Mouse (Mus musculus) cortical plate, adult 2 months (tissue): ENCODE measurements at regions not wholly inside any gene's neighbourhood (a gene's known extent, or its start where the extent isn't known, plus 50 kb on each side); places are given as distances from the start of the nearest gene placed in this dataset.

Source experiments
- CTCF ChIP-seq: fragments of 200-500 bp; IDR thresholded peaks from 2 replicates; pipeline ENCODE4 v1.5.1; 2011; ENCODE audit warnings: mild to moderate bottlenecking, control low read depth, low read length; ENCODE audit not compliant: insufficient read depth; ENCODE audit errors: extremely low read depth
- POLR2A ChIP-seq: fragments of 200-500 bp; IDR thresholded peaks from 2 replicates; pipeline ENCODE4 v1.6.1; 2011; ENCODE audit warnings: mild to moderate bottlenecking, low read length, control low read depth; ENCODE audit not compliant: insufficient read depth; ENCODE audit errors: extremely low read depth

DNA sequence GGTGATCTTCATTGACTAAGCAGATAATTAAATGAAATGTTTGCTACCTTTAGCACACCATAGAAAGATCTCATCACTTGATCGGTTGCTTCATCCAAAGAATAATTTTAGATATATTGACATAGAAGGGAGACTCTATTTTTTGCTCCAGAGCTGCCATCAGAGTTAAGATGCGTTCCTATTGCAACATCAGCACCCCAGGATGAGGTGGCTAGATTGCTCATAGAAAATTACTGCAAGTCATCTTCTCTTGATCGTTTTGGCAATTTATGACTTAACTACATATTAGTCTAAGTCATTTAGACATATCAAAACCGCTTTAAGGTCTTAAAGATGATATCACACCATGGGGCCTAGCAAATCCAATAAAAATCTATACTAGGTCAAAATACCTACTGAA lies 778.0 kb upstream of the Celf2 start:
- TF ChIP-seq CTCF (no peak), POLR2A (no peak)
